Mouse (Mus musculus) limb, embryonic 14.5 days (tissue): ENCODE results near the gene Zdhhc24. TPM values are rescaled to one million over a fixed set of nuclear protein-coding genes. Genes with fewer than 3 reads are reported as not detected.

Source experiments
- ATAC-seq: fragments of 200-750 bp; cut with Nextera tagmentation; 2 replicates; pipeline ENCODE4 v1.8.0; 2017; ENCODE audit warnings: low read depth, moderate number of reproducible peaks, moderate TSS enrichment; ENCODE audit not compliant: low FRiP score
- DNase-seq: peaks from one replicate; pipeline ENCODE4 v3.0.0-alpha.2; 2015; ENCODE audit warnings: low spot score
- H3K27ac ChIP-seq: fragments of 300-500 bp; sonication (generic); replicated peaks from 2 replicates; pipeline ENCODE4 v1.5.1; 2014; ENCODE audit warnings: low read depth, mild to moderate bottlenecking, low read length, moderate library complexity, mixed read lengths
- H3K27me3 ChIP-seq: fragments of 300-500 bp; sonication (generic); 2 replicates; pipeline ENCODE4 v1.6.1; 2014; ENCODE audit warnings: low read length, mixed read lengths; ENCODE audit not compliant: control insufficient read depth, insufficient read depth
- H3K36me3 ChIP-seq: fragments of 300-500 bp; sonication (generic); 2 replicates; pipeline ENCODE4 v1.6.1; 2014; ENCODE audit warnings: mild to moderate bottlenecking, low read length, moderate library complexity, mixed read lengths; ENCODE audit not compliant: control insufficient read depth, insufficient read depth
- H3K4me1 ChIP-seq: fragments of 300-500 bp; sonication (generic); 2 replicates; pipeline ENCODE4 v1.6.1; 2014; ENCODE audit warnings: antibody characterized with exemption, low read length, mixed read lengths; ENCODE audit not compliant: control insufficient read depth, insufficient read depth
- H3K4me2 ChIP-seq: fragments of 300-500 bp; sonication (generic); replicated peaks from 2 replicates; pipeline ENCODE4 v1.6.1; 2014; ENCODE audit warnings: low read depth, mild to moderate bottlenecking, low read length, moderate library complexity; ENCODE audit not compliant: severe bottlenecking
- H3K4me3 ChIP-seq: fragments of 300-500 bp; sonication (generic); replicated peaks from 2 replicates; pipeline ENCODE4 v1.5.1; 2014; ENCODE audit warnings: low read length
- H3K9ac ChIP-seq: fragments of 300-500 bp; sonication (generic); 2 replicates; pipeline ENCODE4 v1.6.1; 2014; ENCODE audit warnings: mild to moderate bottlenecking, low read depth, low read length, moderate library complexity; ENCODE audit not compliant: severe bottlenecking
- H3K9me3 ChIP-seq: fragments of 300-500 bp; sonication (generic); 2 replicates; pipeline ENCODE4 v1.6.1; 2016; ENCODE audit warnings: low read length; ENCODE audit not compliant: control insufficient read depth
- POLR2A ChIP-seq: fragments of 200-500 bp; IDR thresholded peaks from 2 replicates; pipeline ENCODE4 v1.8.0; 2012; ENCODE audit warnings: inconsistent platforms, mild to moderate bottlenecking, moderate library complexity, borderline replicate concordance; ENCODE audit not compliant: insufficient read depth, insufficient read length; ENCODE audit errors: extremely low read depth
- WGBS: fragments of 180-500 bp; shearing (Covaris S2); extraction: QIAGEN DNeasy Blood & Tissue Kit; methylation state at CpG from one replicate; pipeline ENCODE4 v1.1.7; 2014; 5-methylcytosine and 5-hydroxymethylcytosine counted together
- polyA plus RNA-seq, 2 experiments: library from polyadenylated mRNA; depleted of rRNA in 1 of 2; stranded (reverse) in 1 of 2; unstranded in 1 of 2; fragments of >200 nt; fragmentation: Nextera tagmentation in 1 of 2; extraction: Ambion mirVana in 1 of 2; gene quantifications; 2 replicates each; pipeline versions ENCODE4 v1.2.1 to v1.2.3; 2012 to 2014

Gene Zdhhc24
- polyA plus RNA-seq, 2 experiments = 7.7 to 22.7 TPM

- DNase-seq (peak; percentile 98), ATAC-seq (peak; percentile 99)
- H3K4me1 ChIP-seq = peaks cover 9% of the 10 kb centered on the region; the same call in 1 of the 2 replicates
- peak within 1 kb of the TSS; percentile 67 for H3K9ac ChIP-seq
- H3K27me3 ChIP-seq = no peaks in the 10 kb centered on the region
- peaks cover 31% of the 10 kb centered on the region for H3K36me3 ChIP-seq
- peak within 1 kb of the TSS; percentile 79 for H3K27ac ChIP-seq
- WGBS = under 1% methylated on average over 32 of the region's 32 CpGs
- no peaks in the 10 kb centered on the region for H3K9me3 ChIP-seq
- peak within 1 kb of the TSS; percentile 50 for H3K4me2 ChIP-seq
- TF ChIP-seq POLR2A = peak; percentile 94; the same call in 1 of the 2 replicates
- H3K4me3 ChIP-seq = peak within 1 kb of the TSS; percentile 67
These were observed 49.5 kb downstream of the Zdhhc24 start, which contains the start of gene Dpp3 for GRCm38 (mm10) chr19:4927904-4928531. Gene Dpp3, minus strand, starts transcription at chr19:4928287.

- no peak; the same call in 1 of the 2 replicates for ATAC-seq
- Histone ChIP-seq H3K27me3 (no peaks in the 10 kb centered on the region), H3K4me1 (peaks cover 9% of the 10 kb centered on the region; the same call in 1 of the 2 replicates), H3K9me3 (no peaks in the 10 kb centered on the region), H3K36me3 (peaks cover 28% of the 10 kb centered on the region), H3K9ac (peak overlapping the region; percentile 67), H3K27ac (no peak overlapping the region), H3K4me2 (peak overlapping the region; percentile 50), H3K4me3 (peak overlapping the region; percentile 67)
- 58% methylated on average over 5 of the region's 5 CpGs for WGBS
- TF ChIP-seq POLR2A = no peak
- DNase-seq = no peak
These were observed 50.3 kb downstream of the Zdhhc24 start for GRCm38 (mm10) chr19:4928781-4929180.

Other genes with a start within 250 kb of the Zdhhc24 start
- 1.4 and 1.9 TPM in 2 replicates for gene Gm960, start 180.0 kb upstream of the Zdhhc24 start, polyA plus RNA-seq (2012; rRNA removed)
- gene Gm960, start 180.0 kb upstream of the Zdhhc24 start, polyA plus RNA-seq (2014; fragmentation: Nextera tagmentation; extraction: Ambion mirVana) = 3.1 and 3.7 TPM in 2 replicates
- 1.9 and 2.5 TPM in 2 replicates for gene Sptbn2, start 167.5 kb upstream of the Zdhhc24 start, polyA plus RNA-seq (2012; rRNA removed)
- gene Sptbn2, start 167.5 kb upstream of the Zdhhc24 start, polyA plus RNA-seq (2014; fragmentation: Nextera tagmentation; extraction: Ambion mirVana) = 4.2 TPM in 2 replicates
- 36.9 and 38.1 TPM in 2 replicates for gene Rbm4b, start 122.2 kb upstream of the Zdhhc24 start, polyA plus RNA-seq (2012; rRNA removed)
- gene Rbm4b, start 122.2 kb upstream of the Zdhhc24 start, polyA plus RNA-seq (2014; fragmentation: Nextera tagmentation; extraction: Ambion mirVana) = 63.2 and 71.8 TPM in 2 replicates
- 107 and 111 TPM in 2 replicates for gene Rbm4, start 84.8 kb upstream of the Zdhhc24 start, polyA plus RNA-seq (2012; rRNA removed)
- gene Rbm4, start 84.8 kb upstream of the Zdhhc24 start, polyA plus RNA-seq (2014; fragmentation: Nextera tagmentation; extraction: Ambion mirVana) = 78.9 and 82.6 TPM in 2 replicates
- 36.0 and 83.7 TPM in 2 replicates for gene Gm21992, start 67.1 kb upstream of the Zdhhc24 start, polyA plus RNA-seq (2012; rRNA removed)
- 15.5 and 22.0 TPM in 2 replicates for gene Gm21992, start 67.1 kb upstream of the Zdhhc24 start, polyA plus RNA-seq (2014; fragmentation: Nextera tagmentation; extraction: Ambion mirVana)
- gene Rbm14, start 67.0 kb upstream of the Zdhhc24 start, polyA plus RNA-seq (2012; rRNA removed) = 69.9 and 98.5 TPM in 2 replicates
- 69.8 and 71.9 TPM in 2 replicates for gene Rbm14, start 67.0 kb upstream of the Zdhhc24 start, polyA plus RNA-seq (2014; fragmentation: Nextera tagmentation; extraction: Ambion mirVana)
- gene Ccs, start 39.3 kb upstream of the Zdhhc24 start, polyA plus RNA-seq (2012; rRNA removed) = 57.2 and 65.9 TPM in 2 replicates
- gene Ccs, start 39.3 kb upstream of the Zdhhc24 start, polyA plus RNA-seq (2014; fragmentation: Nextera tagmentation; extraction: Ambion mirVana) = 63.2 and 64.8 TPM in 2 replicates
- gene Ccdc87, start 39.3 kb upstream of the Zdhhc24 start, polyA plus RNA-seq (2012; rRNA removed) = 0.03 and 0.05 TPM in 2 replicates
- 0.06 and 0.26 TPM in 2 replicates for gene Ccdc87, start 39.3 kb upstream of the Zdhhc24 start, polyA plus RNA-seq (2014; fragmentation: Nextera tagmentation; extraction: Ambion mirVana)
- gene Ctsf, start 23.5 kb upstream of the Zdhhc24 start, polyA plus RNA-seq (2012; rRNA removed) = 49.9 and 84.7 TPM in 2 replicates
- gene Ctsf, start 23.5 kb upstream of the Zdhhc24 start, polyA plus RNA-seq (2014; fragmentation: Nextera tagmentation; extraction: Ambion mirVana) = 38.9 and 45.9 TPM in 2 replicates
- 8.3 and 8.7 TPM in 2 replicates for gene Actn3, start 759 bp upstream of the Zdhhc24 start, polyA plus RNA-seq (2012; rRNA removed)
- gene Actn3, start 759 bp upstream of the Zdhhc24 start, polyA plus RNA-seq (2014; fragmentation: Nextera tagmentation; extraction: Ambion mirVana) = 11.9 and 12.9 TPM in 2 replicates
- gene Bbs1, start 28.0 kb downstream of the Zdhhc24 start, polyA plus RNA-seq (2012; rRNA removed) = 7.6 and 8.1 TPM in 2 replicates
- gene Bbs1, start 28.0 kb downstream of the Zdhhc24 start, polyA plus RNA-seq (2014; fragmentation: Nextera tagmentation; extraction: Ambion mirVana) = 3.8 and 4.9 TPM in 2 replicates
- 96.5 and 116 TPM in 2 replicates for gene Dpp3, start 49.6 kb downstream of the Zdhhc24 start, polyA plus RNA-seq (2012; rRNA removed)
- 90.9 and 94.0 TPM in 2 replicates for gene Dpp3, start 49.6 kb downstream of the Zdhhc24 start, polyA plus RNA-seq (2014; fragmentation: Nextera tagmentation; extraction: Ambion mirVana)
- 2.7 and 5.1 TPM in 2 replicates for gene Peli3, start 64.5 kb downstream of the Zdhhc24 start, polyA plus RNA-seq (2012; rRNA removed)
- 1.8 and 2.5 TPM in 2 replicates for gene Peli3, start 64.5 kb downstream of the Zdhhc24 start, polyA plus RNA-seq (2014; fragmentation: Nextera tagmentation; extraction: Ambion mirVana)
- 59.5 and 74.3 TPM in 2 replicates for gene Mrpl11, start 83.5 kb downstream of the Zdhhc24 start, polyA plus RNA-seq (2012; rRNA removed)
- 105 and 108 TPM in 2 replicates for gene Mrpl11, start 83.5 kb downstream of the Zdhhc24 start, polyA plus RNA-seq (2014; fragmentation: Nextera tagmentation; extraction: Ambion mirVana)
- gene Npas4, start 111.6 kb downstream of the Zdhhc24 start, polyA plus RNA-seq (2012; rRNA removed) = 0.50 and 0.60 TPM in 2 replicates
- gene Npas4, start 111.6 kb downstream of the Zdhhc24 start, polyA plus RNA-seq (2014; fragmentation: Nextera tagmentation; extraction: Ambion mirVana) = not detected in 2 replicates
- gene Slc29a2, start 145.2 kb downstream of the Zdhhc24 start, polyA plus RNA-seq (2012; rRNA removed) = 15.7 and 25.5 TPM in 2 replicates
- gene Slc29a2, start 145.2 kb downstream of the Zdhhc24 start, polyA plus RNA-seq (2014; fragmentation: Nextera tagmentation; extraction: Ambion mirVana) = 3.7 and 5.0 TPM in 2 replicates
- gene B4gat1, start 160.2 kb downstream of the Zdhhc24 start, polyA plus RNA-seq (2012; rRNA removed) = 31.3 and 46.6 TPM in 2 replicates
- gene B4gat1, start 160.2 kb downstream of the Zdhhc24 start, polyA plus RNA-seq (2014; fragmentation: Nextera tagmentation; extraction: Ambion mirVana) = 43.7 and 45.2 TPM in 2 replicates
- gene AC124502.3, start 160.2 kb downstream of the Zdhhc24 start, polyA plus RNA-seq (2012; rRNA removed) = 1.3 and 2.5 TPM in 2 replicates
- 0.84 and 1.7 TPM in 2 replicates for gene AC124502.3, start 160.2 kb downstream of the Zdhhc24 start, polyA plus RNA-seq (2014; fragmentation: Nextera tagmentation; extraction: Ambion mirVana)
- gene Brms1, start 162.7 kb downstream of the Zdhhc24 start, polyA plus RNA-seq (2012; rRNA removed) = 30.2 TPM in 2 replicates
- 38.1 and 38.9 TPM in 2 replicates for gene Brms1, start 162.7 kb downstream of the Zdhhc24 start, polyA plus RNA-seq (2014; fragmentation: Nextera tagmentation; extraction: Ambion mirVana)
- 4.9 and 6.1 TPM in 2 replicates for gene Rin1, start 171.8 kb downstream of the Zdhhc24 start, polyA plus RNA-seq (2012; rRNA removed)
- gene Rin1, start 171.8 kb downstream of the Zdhhc24 start, polyA plus RNA-seq (2014; fragmentation: Nextera tagmentation; extraction: Ambion mirVana) = 2.5 and 2.6 TPM in 2 replicates
- 97.5 and 115 TPM in 2 replicates for gene Cd248, start 189.4 kb downstream of the Zdhhc24 start, polyA plus RNA-seq (2012; rRNA removed)
- 123 and 127 TPM in 2 replicates for gene Cd248, start 189.4 kb downstream of the Zdhhc24 start, polyA plus RNA-seq (2014; fragmentation: Nextera tagmentation; extraction: Ambion mirVana)
- 0.96 and 1.4 TPM in 2 replicates for gene Tmem151a, start 206.9 kb downstream of the Zdhhc24 start, polyA plus RNA-seq (2012; rRNA removed)
- 1.8 and 2.1 TPM in 2 replicates for gene Tmem151a, start 206.9 kb downstream of the Zdhhc24 start, polyA plus RNA-seq (2014; fragmentation: Nextera tagmentation; extraction: Ambion mirVana)
- 121 and 130 TPM in 2 replicates for gene Yif1a, start 209.9 kb downstream of the Zdhhc24 start, polyA plus RNA-seq (2012; rRNA removed)
- 129 and 144 TPM in 2 replicates for gene Yif1a, start 209.9 kb downstream of the Zdhhc24 start, polyA plus RNA-seq (2014; fragmentation: Nextera tagmentation; extraction: Ambion mirVana)
- gene Cnih2, start 219.9 kb downstream of the Zdhhc24 start, polyA plus RNA-seq (2012; rRNA removed) = 40.8 and 60.9 TPM in 2 replicates
- gene Cnih2, start 219.9 kb downstream of the Zdhhc24 start, polyA plus RNA-seq (2014; fragmentation: Nextera tagmentation; extraction: Ambion mirVana) = 40.5 and 45.1 TPM in 2 replicates
- 192 and 235 TPM in 2 replicates for gene Rab1b, start 228.4 kb downstream of the Zdhhc24 start, polyA plus RNA-seq (2012; rRNA removed)
- 249 and 255 TPM in 2 replicates for gene Rab1b, start 228.4 kb downstream of the Zdhhc24 start, polyA plus RNA-seq (2014; fragmentation: Nextera tagmentation; extraction: Ambion mirVana)
- 45.8 and 54.0 TPM in 2 replicates for gene Klc2, start 239.9 kb downstream of the Zdhhc24 start, polyA plus RNA-seq (2012; rRNA removed)
- 14.9 and 16.3 TPM in 2 replicates for gene Klc2, start 239.9 kb downstream of the Zdhhc24 start, polyA plus RNA-seq (2014; fragmentation: Nextera tagmentation; extraction: Ambion mirVana)